Mouse (Mus musculus): ENCODE results near the gene Mrps7. TPM values are rescaled to one million over a fixed set of nuclear protein-coding genes. Genes with fewer than 3 reads are reported as not detected.

Mrps7 gene
- polyA plus RNA-seq, 2 experiments from 2014 or later = 28.2 to 29.8 TPM

DNA sequence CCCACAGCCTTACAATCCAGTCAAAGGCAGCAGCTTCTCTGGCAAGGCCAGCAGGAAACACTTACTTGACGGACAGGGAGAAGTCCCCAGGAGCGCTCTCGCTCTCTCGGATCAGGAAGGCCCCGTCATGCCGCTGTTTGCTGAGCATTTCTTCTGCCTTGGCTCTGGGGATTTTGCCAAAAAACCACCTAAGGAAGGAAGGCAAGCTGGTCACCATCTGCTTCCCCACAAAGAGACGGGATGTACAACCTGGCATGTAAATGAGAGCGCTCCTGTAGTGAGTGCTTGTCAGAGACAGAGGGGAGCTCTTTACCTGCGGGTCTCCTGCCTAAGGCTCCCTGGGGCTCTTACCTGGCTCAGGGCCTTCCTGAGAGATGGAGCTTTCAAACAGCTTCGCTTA, 46.0 kb downstream of the Mrps7 start:
- no peak for ATAC-seq

- no peak for ATAC-seq
These were observed 48.0 kb downstream of the Mrps7 start for GRCm38 (mm10) chr11:115651680-115652079.

DNA sequence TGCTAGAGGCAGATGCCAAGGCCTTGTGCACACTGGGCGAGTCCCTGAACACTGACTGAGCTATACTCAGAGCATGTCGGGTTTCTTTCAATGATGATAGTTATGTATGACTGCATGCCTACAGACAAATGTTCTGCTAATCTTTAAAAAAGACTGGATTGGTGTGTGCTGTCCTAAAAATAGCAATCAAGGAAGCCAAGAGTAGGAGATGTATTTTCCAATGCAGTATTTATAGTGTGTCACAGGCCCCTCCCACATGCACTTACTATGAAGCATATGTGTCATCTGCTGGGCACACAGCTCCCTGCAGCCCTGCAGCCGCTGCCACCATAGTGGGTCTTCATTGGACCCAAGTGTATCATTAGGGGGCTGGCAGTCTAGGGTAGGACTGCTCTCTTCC, 49.5 kb downstream of the Mrps7 start:
- ATAC-seq = no peak

DNA sequence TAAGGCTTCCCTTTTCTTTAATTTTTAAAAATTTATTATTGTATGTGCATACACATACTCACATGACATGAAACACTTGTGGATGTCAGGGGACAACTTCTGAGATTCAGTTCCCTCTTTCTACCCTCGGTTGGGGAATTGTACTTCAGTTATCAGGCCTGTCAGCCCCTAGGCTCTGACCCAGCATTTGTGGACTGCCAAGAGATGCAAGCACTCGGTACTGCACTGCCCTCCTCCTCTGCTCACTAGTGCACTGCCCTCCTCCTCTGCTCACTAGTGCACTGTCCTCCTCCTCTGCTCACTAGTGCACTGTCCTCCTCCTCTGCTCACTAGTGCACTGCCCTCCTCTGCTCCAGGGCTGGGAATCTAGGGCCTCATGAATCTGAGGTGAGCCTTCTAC, 50.4 kb downstream of the Mrps7 start:
- no peak for ATAC-seq

Other genes starting within 250 kb of the Mrps7 start
- 1 to 10 TPM; 2.6 to 3.2 TPM for gene Hid1, start 236.2 kb upstream of the Mrps7 start, polyA plus RNA-seq (2017; shearing (Covaris generic))
- under 1 TPM in 1 of 2 experiments, not detected in 1; 0.12 TPM for gene Cdr2l, start 222.0 kb upstream of the Mrps7 start, polyA plus RNA-seq (2017; shearing (Covaris generic))
- gene Mrpl58, start 200.2 kb upstream of the Mrps7 start, polyA plus RNA-seq (2017; shearing (Covaris generic)) = 100 to 1,000 TPM; 206 to 214 TPM
- 100 to 1,000 TPM; 705 to 855 TPM for gene Atp5h, start 184.0 kb upstream of the Mrps7 start, polyA plus RNA-seq (2017; shearing (Covaris generic))
- 10 to 100 TPM in 1 of 2 experiments, 1 to 10 TPM in 1; 6.9 to 12.2 TPM for gene Kctd2, start 183.8 kb upstream of the Mrps7 start, polyA plus RNA-seq (2017; shearing (Covaris generic))
- gene Trim80, start 163.4 kb upstream of the Mrps7 start, polyA plus RNA-seq (2017; shearing (Covaris generic)) = not detected
- gene Slc16a5, start 141.5 kb upstream of the Mrps7 start, polyA plus RNA-seq (2017; shearing (Covaris generic)) = 1 to 10 TPM; 2.9 to 3.1 TPM
- gene Armc7, start 128.3 kb upstream of the Mrps7 start, polyA plus RNA-seq (2017; shearing (Covaris generic)) = 10 to 100 TPM; 49.9 to 59.3 TPM
- 100 to 1,000 TPM; 287 to 293 TPM for gene Nt5c, start 112.1 kb upstream of the Mrps7 start, polyA plus RNA-seq (2017; shearing (Covaris generic))
- 100 to 1,000 TPM; 506 to 510 TPM for gene Jpt1, start 89.5 kb upstream of the Mrps7 start, polyA plus RNA-seq (2017; shearing (Covaris generic))
- 100 to 1,000 TPM; 724 to 797 TPM for gene Sumo2, start 67.6 kb upstream of the Mrps7 start, polyA plus RNA-seq (2017; shearing (Covaris generic))
- gene Nup85, start 39.5 kb upstream of the Mrps7 start, polyA plus RNA-seq (2017; shearing (Covaris generic)) = 10 to 100 TPM; 36.8 to 39.0 TPM
- gene Gga3, start 126 bp downstream of the Mrps7 start, polyA plus RNA-seq (2017; shearing (Covaris generic)) = 10 to 100 TPM; 23.1 to 26.5 TPM
- 100 to 1,000 TPM; 230 to 231 TPM for gene Mif4gd, start 9.0 kb downstream of the Mrps7 start, polyA plus RNA-seq (2017; shearing (Covaris generic))
- gene Slc25a19, start 24.4 kb downstream of the Mrps7 start, polyA plus RNA-seq (2017; shearing (Covaris generic)) = 10 to 100 TPM; 68.7 to 90.3 TPM
- 10 to 100 TPM; 28.3 to 34.4 TPM for gene Grb2, start 104.7 kb downstream of the Mrps7 start, polyA plus RNA-seq (2017; shearing (Covaris generic))
- 10 to 100 TPM in 1 of 2 experiments, 1 to 10 TPM in 1; 9.2 to 14.6 TPM for gene Tmem94, start 161.5 kb downstream of the Mrps7 start, polyA plus RNA-seq (2017; shearing (Covaris generic))
- under 1 TPM; 0.46 to 0.79 TPM for gene Caskin2, start 209.7 kb downstream of the Mrps7 start, polyA plus RNA-seq (2017; shearing (Covaris generic))
- 10 to 100 TPM in 1 of 2 experiments, 1 to 10 TPM in 1; 8.9 to 11.9 TPM for gene Tsen54, start 210.8 kb downstream of the Mrps7 start, polyA plus RNA-seq (2017; shearing (Covaris generic))
- gene Llgl2, start 220.1 kb downstream of the Mrps7 start, polyA plus RNA-seq (2017; shearing (Covaris generic)) = 1 to 10 TPM; 6.3 TPM